Mouse (Mus musculus) midbrain, embryonic 10.5 days (tissue): ENCODE data around the gene Cd274. TPM values are rescaled to one million over a fixed set of nuclear protein-coding genes. Genes with fewer than 3 reads are reported as not detected.

ENCODE experiments used
- DNase-seq: peaks from one replicate; pipeline ENCODE4 v3.0.0-alpha.2; 2017; ENCODE audit warnings: low spot score
- H3K27ac ChIP-seq: fragments of 300-500 bp; sonication (generic); replicated peaks from 2 replicates; pipeline ENCODE4 v1.5.1; 2016; ENCODE audit warnings: mild to moderate bottlenecking
- H3K27me3 ChIP-seq: fragments of 300-500 bp; sonication (generic); 2 replicates; pipeline ENCODE4 v1.6.1; 2016; ENCODE audit warnings: low read depth, mild to moderate bottlenecking; ENCODE audit not compliant: poor library complexity, severe bottlenecking
- H3K36me3 ChIP-seq: fragments of 300-500 bp; sonication (generic); 2 replicates; pipeline ENCODE4 v1.6.1; 2016; ENCODE audit warnings: mild to moderate bottlenecking, moderate library complexity
- H3K4me1 ChIP-seq: fragments of 300-500 bp; sonication (generic); 2 replicates; pipeline ENCODE4 v1.6.1; 2016
- H3K4me3 ChIP-seq: fragments of 300-500 bp; sonication (generic); 2 replicates; pipeline ENCODE4 v1.5.1; 2016; ENCODE audit warnings: mild to moderate bottlenecking, moderate library complexity
- H3K9me3 ChIP-seq: fragments of 300-500 bp; sonication (generic); replicated peaks from 2 replicates; pipeline ENCODE4 v1.6.1; 2016; ENCODE audit warnings: mild to moderate bottlenecking
- WGBS: fragments of 180-500 bp; shearing (Covaris S2); methylation state at CpG from one replicate; pipeline ENCODE4 v1.1.7; 2016; 5-methylcytosine and 5-hydroxymethylcytosine counted together
- polyA plus RNA-seq: library from polyadenylated mRNA; unstranded; fragments of >200 nt; fragmentation: Nextera tagmentation; extraction: Ambion mirVana; gene quantifications from 2 replicates; pipeline ENCODE4 v1.2.1, GENCODE M21; 2016

Gene Cd274
- polyA plus RNA-seq, 1 experiment from 2014 or later: 0.38 TPM

DNA sequence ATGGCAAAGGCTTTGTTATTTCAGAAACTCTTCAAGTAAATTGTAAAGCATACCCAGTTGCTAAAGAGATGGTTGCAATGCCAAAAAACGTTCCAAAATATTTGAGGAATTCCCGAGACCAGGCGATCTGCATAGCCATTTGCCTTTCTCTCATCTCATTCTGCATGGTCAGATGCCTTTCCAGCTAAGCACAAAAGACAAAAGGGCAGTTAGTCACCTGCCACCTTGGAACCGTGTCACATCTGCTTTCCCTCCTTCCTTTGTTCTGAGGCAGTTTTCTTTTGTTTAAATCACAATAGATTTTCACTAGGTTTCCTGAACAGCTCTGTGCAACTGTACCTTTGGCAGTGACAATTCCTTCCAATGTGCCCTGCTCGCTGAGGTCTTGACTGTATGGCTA lies 16.3 kb upstream of the Cd274 start:
- H3K4me3 ChIP-seq: no peak overlapping the region
- H3K9me3 ChIP-seq: no peaks in the 10 kb centered on the region
- peaks cover 8% of the 10 kb centered on the region for H3K4me1 ChIP-seq
- no peak for DNase-seq
- no peak overlapping the region for H3K27ac ChIP-seq
- WGBS: 57% methylated on average over 5 of the region's 5 CpGs
- no peaks in the 10 kb centered on the region for H3K36me3 ChIP-seq
- no peaks in the 10 kb centered on the region for H3K27me3 ChIP-seq

DNA sequence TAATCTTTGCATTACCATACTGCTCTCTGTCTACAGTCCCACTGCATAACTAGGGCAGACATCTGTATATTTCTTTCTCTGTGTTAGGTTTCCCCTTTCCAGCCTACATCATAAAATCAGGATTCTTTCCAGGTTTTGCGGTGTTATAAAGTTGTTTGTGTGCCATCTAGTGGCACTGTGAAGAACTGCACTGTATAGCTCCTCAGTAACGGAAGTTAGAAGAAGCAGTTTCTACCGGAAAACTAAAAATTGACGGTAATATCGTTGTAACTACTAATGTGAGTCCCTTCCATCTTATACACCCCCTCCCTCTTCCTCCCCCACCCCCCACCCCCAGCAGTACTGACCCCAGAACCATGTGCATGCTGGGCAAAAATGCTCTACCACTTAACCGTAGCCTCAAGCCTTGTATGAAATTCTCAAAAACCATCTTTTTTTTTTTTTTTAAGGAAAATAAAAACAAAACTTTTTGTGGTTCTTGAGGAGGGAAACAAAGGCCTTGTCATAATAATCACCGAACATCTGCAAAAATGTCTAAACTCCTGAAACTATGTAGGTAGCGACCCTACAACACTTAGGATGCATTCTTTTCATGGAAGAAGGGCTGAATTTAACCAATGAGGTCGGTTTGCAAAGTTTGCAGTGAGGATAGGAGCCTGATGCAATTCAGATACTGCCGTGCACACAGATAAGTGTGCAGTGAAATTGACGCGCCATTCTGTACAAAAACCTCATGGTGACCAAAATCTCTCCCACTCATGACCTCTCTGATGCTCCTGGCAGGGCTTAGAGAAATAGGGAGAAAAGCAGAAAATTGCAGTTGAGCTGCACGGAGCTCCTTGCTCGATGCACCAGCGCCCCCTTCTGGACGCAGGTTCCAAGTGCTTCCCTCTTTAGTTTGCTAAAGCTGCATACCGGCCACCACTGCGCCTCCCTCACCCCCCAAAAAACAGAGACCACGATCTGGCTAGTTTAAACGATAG lies 12.1 kb upstream of the Cd274 start:
- DNase-seq: peak; percentile 85
- WGBS: 5% methylated on average over 20 of the region's 20 CpGs

DNA sequence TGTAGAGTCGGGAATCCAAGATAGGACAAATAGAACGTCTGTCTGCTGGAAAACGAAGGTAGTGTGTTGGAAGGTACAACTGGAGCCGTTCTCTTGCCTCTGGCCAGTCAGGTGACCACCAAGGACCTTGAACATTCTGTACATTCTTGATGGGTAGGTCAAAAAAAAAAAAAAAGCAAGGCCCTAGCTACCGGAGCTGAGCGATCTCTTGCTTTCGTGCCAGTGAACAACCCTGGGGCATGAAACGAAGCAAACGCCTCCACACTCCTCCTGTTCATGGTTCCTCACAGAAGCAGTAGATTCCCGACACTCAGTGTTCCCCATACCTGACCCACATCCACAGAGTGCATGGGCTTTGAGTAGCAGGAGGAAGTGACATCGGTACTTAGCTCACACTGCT lies 11.0 kb upstream of the Cd274 start:
- no peak for DNase-seq
- Histone ChIP-seq H3K4me3 (no peak overlapping the region), H3K27me3 (peaks cover 5% of the 10 kb centered on the region; the same call in 1 of the 2 replicates), H3K36me3 (no peaks in the 10 kb centered on the region), H3K27ac (no peak overlapping the region), H3K4me1 (peaks cover 7% of the 10 kb centered on the region), H3K9me3 (no peaks in the 10 kb centered on the region)
- 87% methylated on average over 11 of the region's 11 CpGs for WGBS

More for the DNA sequence above, 12.1 kb upstream of the Cd274 start:
- H3K4me1 ChIP-seq: peaks cover 8% of the 10 kb centered on the region
- H3K36me3 ChIP-seq: no peaks in the 10 kb centered on the region
- no peaks in the 10 kb centered on the region for H3K9me3 ChIP-seq
- peak overlapping the region; percentile 53 for H3K4me3 ChIP-seq
- H3K27ac ChIP-seq: no peak overlapping the region; the same call in 1 of the 2 replicates
- no peaks in the 10 kb centered on the region for H3K27me3 ChIP-seq

DNA sequence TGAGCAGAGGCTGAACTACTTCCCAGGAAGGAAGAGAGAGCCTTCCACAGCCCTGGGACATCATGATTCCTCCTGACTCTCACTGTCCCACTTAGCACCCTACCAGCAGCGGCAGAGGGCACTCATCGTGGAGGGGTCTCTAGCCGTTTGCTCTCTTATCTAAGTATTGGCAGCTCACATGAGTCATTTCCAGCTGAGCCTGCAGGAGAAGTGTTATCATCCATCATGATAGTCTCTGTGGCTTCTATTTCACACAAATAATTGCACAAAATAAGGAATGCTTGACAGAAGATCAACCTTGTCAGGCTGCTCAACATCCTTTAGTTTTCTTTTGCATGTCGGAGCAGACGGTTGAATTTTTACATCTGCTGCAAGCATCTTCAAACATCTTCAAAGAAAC lies 7.0 kb upstream of the Cd274 start:
- no peak overlapping the region for H3K4me3 ChIP-seq
- peaks cover 8% of the 10 kb centered on the region; the same call in 1 of the 2 replicates for H3K27me3 ChIP-seq
- H3K4me1 ChIP-seq: peaks cover 18% of the 10 kb centered on the region
- 87% methylated on average over 5 of the region's 5 CpGs for WGBS
- no peak for DNase-seq
- H3K27ac ChIP-seq: no peak overlapping the region
- no peaks in the 10 kb centered on the region for H3K9me3 ChIP-seq
- no peaks in the 10 kb centered on the region for H3K36me3 ChIP-seq

DNA sequence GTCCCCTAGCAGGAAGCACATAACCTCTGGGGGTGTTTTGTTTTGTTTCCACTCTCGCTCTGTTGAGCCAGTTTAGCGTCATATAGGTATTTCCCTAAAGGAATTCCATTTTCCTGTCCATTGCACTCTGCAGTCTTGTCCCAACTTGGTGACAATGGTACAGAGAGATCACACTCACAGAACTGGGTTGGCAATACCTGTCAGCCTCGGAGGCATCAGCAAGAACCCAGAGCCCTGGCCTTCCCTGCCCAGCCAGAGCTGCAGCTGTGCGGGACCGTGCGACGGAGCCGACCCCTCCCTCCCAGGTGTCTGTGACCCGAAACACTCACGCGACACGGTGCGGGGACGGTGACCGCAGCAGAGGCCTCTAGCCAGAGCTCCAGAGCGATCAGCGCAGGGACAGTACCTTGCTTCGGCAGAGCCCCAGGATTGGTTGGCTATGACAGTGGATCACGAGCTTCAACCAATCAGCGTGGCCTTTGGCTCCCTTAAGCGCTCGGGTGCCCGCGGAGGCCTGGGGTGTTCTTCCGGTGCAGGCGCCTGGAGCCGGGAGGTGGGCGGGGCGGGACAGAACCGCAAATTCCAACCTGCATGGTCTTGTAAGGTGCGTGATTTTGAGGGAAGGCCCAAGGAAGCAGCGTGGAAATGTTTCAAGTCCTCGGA lies 5.7 kb upstream of the Cd274 start:
- peak; percentile 89 for DNase-seq
- Histone ChIP-seq H3K9me3 (no peaks in the 10 kb centered on the region), H3K4me3 (peak overlapping the region; percentile 64), H3K27me3 (peaks cover 16% of the 10 kb centered on the region; the same call in 1 of the 2 replicates), H3K4me1 (peaks cover 19% of the 10 kb centered on the region), H3K27ac (peak overlapping the region; percentile 81), H3K36me3 (no peaks in the 10 kb centered on the region)
- WGBS: 3% methylated on average over 33 of the region's 33 CpGs

DNA sequence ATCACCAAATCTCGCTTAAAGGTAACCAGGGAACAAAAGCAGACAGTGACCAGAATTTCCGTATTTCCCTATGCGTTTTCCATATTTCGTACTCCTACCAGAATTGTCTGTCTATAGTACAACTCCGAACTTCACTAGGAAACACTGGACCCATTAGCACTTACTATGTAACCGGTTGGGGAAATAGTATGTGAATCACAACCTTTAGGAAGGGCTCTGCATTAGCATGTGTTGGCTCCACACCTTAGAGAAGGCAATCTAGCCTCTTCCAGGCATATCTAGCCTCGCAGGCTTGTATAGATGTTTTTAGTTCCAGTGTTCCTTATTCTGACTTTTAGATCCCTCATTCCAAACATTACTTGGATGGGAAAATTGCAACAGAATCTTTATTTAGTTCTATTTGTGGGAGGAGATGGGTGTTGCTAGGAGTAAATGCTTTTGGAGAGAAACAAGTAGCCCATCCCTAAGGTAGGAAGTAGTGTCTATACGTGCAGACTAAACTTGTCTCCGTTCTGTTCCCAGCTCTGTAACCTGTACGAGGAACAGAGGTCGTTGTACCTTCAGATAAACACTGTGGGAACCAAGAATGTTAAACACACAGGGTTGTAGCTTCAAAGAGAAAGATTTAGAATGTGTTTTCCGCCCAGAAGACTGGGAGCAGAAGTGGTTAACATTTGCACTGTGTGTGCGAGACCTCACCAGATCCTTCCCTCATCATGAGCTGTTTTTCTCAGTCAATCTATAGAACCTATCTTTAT lies 4.9 kb upstream of the Cd274 start:
- H3K27me3 ChIP-seq: peaks cover 24% of the 10 kb centered on the region; the same call in 1 of the 2 replicates
- H3K4me1 ChIP-seq: peaks cover 25% of the 10 kb centered on the region
- DNase-seq: no peak
- H3K27ac ChIP-seq: peak overlapping the region; percentile 81
- no peaks in the 10 kb centered on the region for H3K36me3 ChIP-seq
- no peaks in the 10 kb centered on the region for H3K9me3 ChIP-seq
- peak overlapping the region; percentile 64 for H3K4me3 ChIP-seq
- WGBS: 53% methylated on average over 13 of the region's 13 CpGs

DNA sequence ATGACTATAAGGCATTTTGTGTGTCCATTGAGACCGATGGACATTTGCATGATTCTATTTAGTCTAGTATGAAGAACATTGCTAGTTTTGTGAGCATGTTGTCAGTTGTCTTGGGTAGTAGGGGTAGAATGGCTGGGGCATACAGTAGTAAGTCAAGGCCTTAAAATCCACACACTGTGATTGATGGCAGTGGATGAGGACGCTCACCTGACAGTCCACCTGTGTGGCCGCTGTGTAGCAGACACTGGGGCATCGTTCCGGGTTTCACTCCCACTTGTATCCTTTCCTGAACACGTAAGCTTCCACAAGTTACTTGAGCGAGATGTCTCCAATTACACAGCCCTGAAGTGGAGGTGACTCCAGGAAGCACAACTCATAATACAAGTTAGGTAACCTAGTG lies 3.7 kb upstream of the Cd274 start:
- Histone ChIP-seq H3K4me1 (peaks cover 29% of the 10 kb centered on the region), H3K27ac (no peak overlapping the region), H3K27me3 (peaks cover 35% of the 10 kb centered on the region), H3K4me3 (no peak overlapping the region), H3K36me3 (no peaks in the 10 kb centered on the region), H3K9me3 (no peaks in the 10 kb centered on the region)
- 89% methylated on average over 7 of the region's 7 CpGs for WGBS
- no peak for DNase-seq

DNA sequence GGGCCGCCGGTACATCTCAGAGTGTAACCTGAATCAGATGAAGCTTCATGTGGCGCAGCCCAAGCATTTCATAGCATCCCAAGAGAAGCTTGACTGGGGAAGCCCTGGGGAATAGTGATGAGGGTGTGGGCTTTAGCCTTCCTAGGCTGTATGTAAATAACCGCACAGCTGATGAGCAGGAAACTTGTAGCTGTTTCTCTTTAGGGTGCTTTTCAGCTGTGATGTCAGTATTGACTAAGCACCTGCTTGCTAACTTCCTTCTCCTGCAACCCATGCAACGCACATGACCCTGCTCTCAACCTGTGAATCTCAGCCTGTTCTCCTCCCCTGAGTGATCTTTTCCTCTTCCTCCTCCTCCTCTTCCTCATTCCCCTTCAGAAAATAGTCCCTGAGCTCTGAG lies 3.2 kb upstream of the Cd274 start:
- 79% methylated on average over 5 of the region's 5 CpGs for WGBS
- Histone ChIP-seq H3K9me3 (no peaks in the 10 kb centered on the region), H3K27ac (no peak overlapping the region), H3K27me3 (peaks cover 35% of the 10 kb centered on the region), H3K4me3 (no peak overlapping the region), H3K4me1 (peaks cover 29% of the 10 kb centered on the region), H3K36me3 (no peaks in the 10 kb centered on the region)
- no peak for DNase-seq

DNA sequence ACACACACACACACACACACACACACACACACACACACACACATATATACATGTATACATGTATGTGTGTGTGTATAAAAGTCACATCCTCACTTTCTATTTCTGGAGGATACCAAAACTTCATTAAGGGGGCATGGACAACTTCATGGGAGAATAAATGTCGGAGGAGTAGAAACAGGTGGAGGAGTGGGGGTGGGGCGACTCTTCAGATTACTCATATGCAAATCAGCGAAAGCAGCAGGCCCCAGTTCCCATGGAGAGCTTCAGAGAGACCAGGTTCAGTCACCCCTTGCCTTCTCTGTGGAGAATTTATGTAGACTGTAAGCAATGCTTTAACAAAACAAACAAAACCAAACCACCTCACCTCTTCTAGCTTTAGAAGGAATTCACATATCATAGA lies 2.1 kb upstream of the Cd274 start:
- no peak overlapping the region for H3K4me3 ChIP-seq
- no peaks in the 10 kb centered on the region for H3K9me3 ChIP-seq
- H3K27me3 ChIP-seq: peaks cover 35% of the 10 kb centered on the region
- H3K4me1 ChIP-seq: peaks cover 29% of the 10 kb centered on the region
- H3K27ac ChIP-seq: no peak overlapping the region
- DNase-seq: no peak
- WGBS: 19% methylated on average over 3 of the region's 3 CpGs
- H3K36me3 ChIP-seq: no peaks in the 10 kb centered on the region

DNA sequence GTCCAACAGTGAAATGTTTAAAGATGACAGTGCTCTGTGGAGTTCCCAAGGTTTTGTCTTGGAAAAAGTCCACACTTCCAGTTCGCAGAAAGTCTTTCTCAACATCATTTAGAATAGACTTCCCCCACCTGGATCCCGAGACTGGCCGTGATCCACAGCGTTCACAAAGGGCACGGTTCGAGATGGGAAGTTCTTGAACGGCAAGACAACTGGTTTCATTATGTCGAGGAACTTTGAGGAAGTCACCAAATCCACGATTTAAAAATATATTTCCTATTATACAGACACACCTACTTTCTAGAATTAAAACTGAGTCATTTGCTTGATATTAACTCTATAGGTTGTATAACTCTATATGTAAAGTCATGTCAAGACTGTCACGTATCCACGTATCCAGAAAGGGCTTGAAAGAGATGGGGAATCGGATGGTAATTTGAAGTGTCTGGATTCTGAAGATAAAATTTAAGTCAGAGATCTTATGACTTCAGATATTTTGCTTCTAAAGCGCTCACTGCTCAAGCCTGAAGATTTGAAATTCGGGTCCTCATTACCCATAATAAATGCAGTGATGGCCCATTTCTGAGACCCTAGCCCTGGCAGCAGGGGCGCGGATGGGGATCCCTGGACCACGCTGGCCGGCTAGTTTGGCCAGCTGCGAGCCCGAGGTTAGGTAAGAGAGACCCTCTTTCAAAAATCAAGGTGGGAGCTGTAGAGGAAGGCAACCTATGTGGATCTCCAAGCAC lies 858 bp upstream of the Cd274 start:
- Histone ChIP-seq H3K4me3 (peak overlapping the region; percentile 54), H3K4me1 (peaks cover 21% of the 10 kb centered on the region), H3K27me3 (peaks cover 29% of the 10 kb centered on the region), H3K27ac (no peak overlapping the region), H3K9me3 (no peaks in the 10 kb centered on the region), H3K36me3 (no peaks in the 10 kb centered on the region)
- 65% methylated on average over 20 of the region's 20 CpGs for WGBS
- DNase-seq: no peak

DNA sequence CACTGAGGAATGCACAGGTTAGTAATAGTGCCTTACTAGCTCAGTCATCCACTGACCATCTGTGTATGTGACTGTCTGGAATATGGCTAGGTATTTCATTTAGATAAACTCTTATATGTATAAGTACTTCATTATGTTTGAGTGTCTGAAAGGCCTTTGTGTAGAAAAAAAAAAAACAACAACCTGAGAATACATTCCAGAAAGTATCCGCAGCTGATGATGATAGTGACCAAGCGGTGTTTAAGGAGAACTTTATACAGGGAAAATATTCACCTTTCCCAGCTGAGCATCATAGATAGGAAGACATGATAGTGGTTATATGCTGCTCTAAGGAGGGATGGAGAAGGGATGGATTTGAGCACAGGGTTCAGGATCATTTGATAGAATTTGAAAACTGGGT lies 786 bp downstream of the Cd274 start:
- WGBS: 93% methylated on average over 2 of the region's 2 CpGs

More for the DNA sequence above, 786 bp downstream of the Cd274 start:
- peaks cover 29% of the 10 kb centered on the region for H3K27me3 ChIP-seq
- H3K9me3 ChIP-seq: no peaks in the 10 kb centered on the region
- peaks cover 11% of the 10 kb centered on the region for H3K4me1 ChIP-seq
- H3K4me3 ChIP-seq: no peak overlapping the region
- no peak overlapping the region for H3K27ac ChIP-seq
- no peak for DNase-seq
- H3K36me3 ChIP-seq: no peaks in the 10 kb centered on the region
